ENCODE assay signal across 18 mouse cellular contexts in the genomic region with DNA sequence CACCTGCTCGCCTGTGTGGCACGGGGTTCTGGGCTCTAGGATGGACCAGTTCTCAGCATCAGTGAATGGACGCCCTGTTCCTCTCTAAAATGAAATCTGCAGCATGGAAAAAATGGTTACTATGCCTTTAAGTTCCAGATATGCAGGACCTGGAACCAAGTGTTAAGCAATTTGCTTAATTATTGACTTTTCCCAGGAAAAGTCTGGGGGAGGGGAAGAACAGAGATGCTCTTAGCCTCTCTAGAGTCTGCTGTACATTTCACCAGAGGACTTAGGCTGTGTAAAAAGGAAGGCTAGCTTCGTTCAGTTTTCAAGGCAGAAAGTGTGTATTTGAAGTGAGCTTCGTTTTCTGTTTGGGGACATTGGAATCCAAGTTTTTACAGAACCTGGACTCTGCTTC.
DNase-seq lines count a peak whose midpoint lies in the region; ATAC-seq and TF ChIP-seq lines count a peak whose summit lies in the region.
"Had no signal": no experiment of that assay in that cellular context is flagged by ENCODE, and none has a peak within 500 bp of the region (broad histone marks: within the 10 kb centered on the region; RNA-seq: fewer than 3 reads in every experiment).

No protein-coding gene starts in this region.

- H3K36me3 ChIP-seq in lung, postnatal 0 days (ENCODE audit: insufficient read depth, low read length), result 0 out of 2 replicates have a peak, but pooled peaks cover 8% of the 10 kb centered on the region

- TF ChIP-seq EP300 in lung, postnatal 0 days (IDR thresholded peaks at IDR 0.05), result peak; percentile 40; the same call in 1 of the 2 replicates

- H3K4me1 ChIP-seq in lung, postnatal 0 days (ENCODE audit: insufficient read depth, low read depth, low read length), result no peaks in the 10 kb centered on the region
- H3K4me1 ChIP-seq in lung, adult 2 months (ENCODE audit: control insufficient read depth, insufficient read depth, low read length), result no peaks in the 10 kb centered on the region
- H3K4me1 ChIP-seq: forebrain, embryonic 10.5 days; hindbrain, embryonic 15.5 days; limb, embryonic 12.5 days had no signal

- TF ChIP-seq CTCF in lung, postnatal 0 days (IDR thresholded peaks at IDR 0.05), result no peak
- no peak for TF ChIP-seq CTCF in lung, adult 2 months (IDR thresholded peaks at IDR 0.05; ENCODE audit: insufficient read depth, low read length)

- H3K4me2 ChIP-seq in lung, postnatal 0 days (replicated peaks; ENCODE audit: low read depth, low read length), result no peak overlapping the region
- H3K4me2 ChIP-seq: hindbrain, embryonic 15.5 days; limb, embryonic 12.5 days; midbrain, embryonic 11.5 days had no signal

- ATAC-seq in lung, postnatal 0 days, result peak; percentile 85

- no peaks in the 10 kb centered on the region for H3K27me3 ChIP-seq in lung, postnatal 0 days (replicated peaks; ENCODE audit: insufficient read depth, low read length)
- H3K27me3 ChIP-seq: hindbrain, embryonic 15.5 days; limb, embryonic 12.5 days had no signal

- no peak for TF ChIP-seq POLR2A in lung, adult 2 months (IDR thresholded peaks at IDR 0.05; ENCODE audit: borderline replicate concordance, extremely low read depth, low read depth, low read length)

- DNase-seq in kidney, adult 9 months, result peak; percentile 85
- DNase-seq in kidney, postnatal 4 days, result no peak
- peak; percentile 79 for DNase-seq in lung, postnatal 0 days (ENCODE audit: low spot score)
- no peak for DNase-seq in lung, adult 2 months
- peak; percentile 67 for DNase-seq in kidney, postnatal 14 days
- peak; percentile 70 for DNase-seq in lung, postnatal 36 days
- DNase-seq in right cerebral cortex, postnatal 4 days, result no peak
- DNase-seq in gastrocnemius, adult 18-20 months (ENCODE audit: low spot score), result no peak
- DNase-seq: cerebellum, adult 18-20 months; cerebellum, postnatal 25 days; gastrocnemius, adult 2 months; heart, adult 11 months; heart, postnatal 36 days; thymus, postnatal 25 days had no signal

- 77% methylated on average over 5 of the region's 5 CpGs for WGBS in lung, postnatal 0 days
- WGBS in lung, adult 2 months, result 75% methylated on average over 5 of the region's 5 CpGs

- no peaks in the 10 kb centered on the region for H3K9me3 ChIP-seq in lung, postnatal 0 days (ENCODE audit: low read length)
- H3K9me3 ChIP-seq: forebrain, embryonic 10.5 days; hindbrain, embryonic 15.5 days; limb, embryonic 12.5 days had no signal

- no peak overlapping the region for H3K9ac ChIP-seq in lung, postnatal 0 days (replicated peaks; ENCODE audit: low read depth)
- H3K9ac ChIP-seq: hindbrain, embryonic 15.5 days; limb, embryonic 12.5 days had no signal

- no peak overlapping the region for H3K4me3 ChIP-seq in lung, postnatal 0 days (ENCODE audit: low read depth, low read length)
- no peak overlapping the region for H3K4me3 ChIP-seq in lung, adult 2 months (replicated peaks; ENCODE audit: extremely low read depth, low read depth, low read length)
- H3K4me3 ChIP-seq: forebrain, embryonic 10.5 days; gastrocnemius, adult 2 months; hindbrain, embryonic 15.5 days; limb, embryonic 12.5 days had no signal

- no peak overlapping the region for H3K27ac ChIP-seq in lung, postnatal 0 days (ENCODE audit: low read length)
- H3K27ac ChIP-seq: forebrain, embryonic 10.5 days; gastrocnemius, adult 2 months; hindbrain, embryonic 15.5 days; limb, embryonic 12.5 days had no signal

Comparison
In these comparisons a context has a peak if more than half of its experiments do, and no peak if none do; other contexts are left out.
1. DNase-seq: peak in kidney, adult 9 months (single experiment), lung, postnatal 0 days (single experiment), kidney, postnatal 14 days (single experiment) and lung, postnatal 36 days (single experiment); none in kidney, postnatal 4 days (0 of 2), lung, adult 2 months (single experiment), right cerebral cortex, postnatal 4 days (single experiment) and gastrocnemius, adult 18-20 months (single experiment).